Mouse (Mus musculus): Measurements from ENCODE around the gene Aprt. TPM values are rescaled to one million over a fixed set of nuclear protein-coding genes. Genes with fewer than 3 reads are reported as not detected.

The Aprt gene
- polyA plus RNA-seq, 1 experiment: 338 TPM

GRCm38 (mm10) chr8:122593240-122593639 is 16.5 kb upstream of the Aprt start:
- Histone ChIP-seq H3K9me3 (no peaks in the 10 kb centered on the region), H3K4me1 (peaks cover 42% of the 10 kb centered on the region), H3K4me3 (replicated peaks) (no peak overlapping the region), H3K36me3 (replicated peaks; ENCODE audit: low read length) (peaks cover 92% of the 10 kb centered on the region), H3K27me3 (replicated peaks) (peaks cover 8% of the 10 kb centered on the region)
- no peak for TF ChIP-seq FLI1 (IDR thresholded peaks at IDR 0.05; ENCODE audit: low read length)
- no peak for TF ChIP-seq GATA1 (IDR thresholded peaks at IDR 0.05; ENCODE audit: borderline replicate concordance, low read length)

DNA sequence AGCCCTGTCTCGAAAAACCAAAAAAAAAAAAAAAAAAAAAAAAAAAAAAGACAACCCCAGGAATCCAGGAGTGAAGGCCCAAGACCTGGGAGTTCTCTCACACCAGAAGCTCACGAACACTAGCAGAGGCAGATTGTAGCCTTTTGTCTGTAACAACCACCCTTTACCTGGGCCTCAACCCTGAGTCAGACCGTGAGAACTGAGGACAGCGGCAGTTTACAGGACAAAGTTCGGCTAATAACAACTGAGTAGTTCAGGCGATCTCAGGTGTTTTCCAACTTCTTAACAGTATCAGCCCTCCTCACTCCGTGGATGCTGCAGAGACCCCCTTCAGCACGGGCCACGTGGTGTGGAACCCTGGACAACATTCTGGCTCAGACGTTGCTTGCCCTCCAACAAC is 10.0 kb upstream of the Aprt start:
- Histone ChIP-seq H3K4me3 (replicated peaks) (no peak overlapping the region), H3K9me3 (no peaks in the 10 kb centered on the region), H3K4me1 (peaks cover 48% of the 10 kb centered on the region), H3K36me3 (replicated peaks; ENCODE audit: low read length) (peaks cover 67% of the 10 kb centered on the region), H3K27me3 (replicated peaks) (peaks cover 13% of the 10 kb centered on the region)
- no peak for TF ChIP-seq FLI1 (IDR thresholded peaks at IDR 0.05; ENCODE audit: low read length)
- no peak for TF ChIP-seq GATA1 (IDR thresholded peaks at IDR 0.05; ENCODE audit: borderline replicate concordance, low read length)

- H3K4me1 ChIP-seq: peaks cover 48% of the 10 kb centered on the region
- H3K36me3 ChIP-seq (replicated peaks; ENCODE audit: low read length): peaks cover 64% of the 10 kb centered on the region
- H3K9me3 ChIP-seq: no peaks in the 10 kb centered on the region
- peaks cover 14% of the 10 kb centered on the region for H3K27me3 ChIP-seq (replicated peaks)
- no peak for TF ChIP-seq FLI1 (IDR thresholded peaks at IDR 0.05; ENCODE audit: low read length)
- TF ChIP-seq GATA1 (IDR thresholded peaks at IDR 0.05; ENCODE audit: borderline replicate concordance, low read length): no peak
- H3K4me3 ChIP-seq (replicated peaks): no peak overlapping the region
Measured at GRCm38 (mm10) chr8:122586171-122586570, 9.5 kb upstream of the Aprt start.

- peaks cover 60% of the 10 kb centered on the region for H3K36me3 ChIP-seq (replicated peaks; ENCODE audit: low read length)
- H3K9me3 ChIP-seq: no peaks in the 10 kb centered on the region
- H3K4me3 ChIP-seq (replicated peaks): peak overlapping the region; percentile 83
- peaks cover 16% of the 10 kb centered on the region for H3K27me3 ChIP-seq (replicated peaks)
- peaks cover 51% of the 10 kb centered on the region for H3K4me1 ChIP-seq
- no peak for TF ChIP-seq FLI1 (IDR thresholded peaks at IDR 0.05; ENCODE audit: low read length)
Measured at GRCm38 (mm10) chr8:122585411-122585891, 8.7 kb upstream of the Aprt start.

DNA sequence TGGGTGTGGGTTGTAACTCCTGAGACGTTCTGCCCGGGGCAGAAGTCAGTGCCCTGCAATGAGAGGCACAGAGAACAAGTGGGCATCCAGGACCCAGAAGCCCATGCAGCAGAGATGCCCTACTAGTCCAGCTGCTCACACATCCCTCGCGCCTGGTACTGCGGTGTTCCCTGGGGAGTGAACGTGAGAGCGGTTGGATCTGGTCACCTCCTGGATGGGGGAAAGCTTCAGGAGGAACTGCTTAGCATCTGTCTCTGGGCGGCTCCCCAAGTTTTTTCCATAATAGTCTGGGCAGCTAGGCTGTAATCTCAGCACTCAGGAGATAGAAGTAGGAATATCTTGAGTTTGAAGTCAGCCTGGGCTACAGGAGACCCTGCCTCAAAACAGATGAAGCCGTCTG is 8.3 kb upstream of the Aprt start:
- peaks cover 57% of the 10 kb centered on the region for H3K36me3 ChIP-seq (replicated peaks; ENCODE audit: low read length)
- peak overlapping the region; percentile 83 for H3K4me3 ChIP-seq (replicated peaks)
- H3K27me3 ChIP-seq (replicated peaks): peaks cover 13% of the 10 kb centered on the region
- peaks cover 54% of the 10 kb centered on the region for H3K4me1 ChIP-seq
- H3K9me3 ChIP-seq: no peaks in the 10 kb centered on the region
- no peak for TF ChIP-seq GATA1 (IDR thresholded peaks at IDR 0.05; ENCODE audit: borderline replicate concordance, low read length)
- no peak for TF ChIP-seq FLI1 (IDR thresholded peaks at IDR 0.05; ENCODE audit: low read length)

- Histone ChIP-seq H3K27me3 (replicated peaks) (peaks cover 15% of the 10 kb centered on the region), H3K9me3 (no peaks in the 10 kb centered on the region), H3K36me3 (replicated peaks; ENCODE audit: low read length) (peaks cover 45% of the 10 kb centered on the region), H3K4me1 (peaks cover 59% of the 10 kb centered on the region), H3K4me3 (replicated peaks) (no peak overlapping the region)
- no peak for TF ChIP-seq GATA1 (IDR thresholded peaks at IDR 0.05; ENCODE audit: borderline replicate concordance, low read length)
- TF ChIP-seq FLI1 (IDR thresholded peaks at IDR 0.05; ENCODE audit: low read length): no peak
Measured at GRCm38 (mm10) chr8:122580926-122581325, 4.2 kb upstream of the Aprt start.

DNA sequence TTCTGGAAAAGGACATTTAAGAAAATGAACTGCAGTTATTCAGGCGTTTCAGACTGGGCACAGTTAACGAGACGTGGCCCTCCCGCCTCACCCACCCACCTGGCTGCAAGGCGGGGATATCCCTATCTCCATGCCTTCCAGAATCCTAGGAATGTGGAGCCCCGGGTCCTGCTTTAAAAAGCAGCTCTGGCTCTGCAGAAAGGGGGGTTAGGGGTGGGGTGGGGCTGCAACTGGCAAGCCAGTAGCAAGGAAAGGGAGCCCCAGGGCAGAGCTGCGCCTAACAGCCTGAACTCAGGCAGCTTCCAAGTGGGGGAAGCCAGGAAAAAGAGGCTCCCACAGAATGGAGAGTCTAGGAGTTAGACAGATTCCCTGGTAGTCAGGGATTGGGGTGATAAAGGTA is 2.5 kb upstream of the Aprt start:
- Histone ChIP-seq H3K36me3 (replicated peaks; ENCODE audit: low read length) (peaks cover 50% of the 10 kb centered on the region), H3K9me3 (no peaks in the 10 kb centered on the region), H3K4me3 (replicated peaks) (no peak overlapping the region), H3K4me1 (peaks cover 59% of the 10 kb centered on the region), H3K27me3 (replicated peaks) (peaks cover 13% of the 10 kb centered on the region)
- TF ChIP-seq FLI1 (IDR thresholded peaks at IDR 0.05; ENCODE audit: low read length) (no peak), GATA1 (IDR thresholded peaks at IDR 0.05; ENCODE audit: borderline replicate concordance, low read length) (no peak)

- no peak for TF ChIP-seq GATA1 (IDR thresholded peaks at IDR 0.05; ENCODE audit: borderline replicate concordance, low read length)
- no peak for TF ChIP-seq FLI1 (IDR thresholded peaks at IDR 0.05; ENCODE audit: low read length)
- peaks cover 6% of the 10 kb centered on the region for H3K27me3 ChIP-seq (replicated peaks)
- H3K4me1 ChIP-seq: peaks cover 56% of the 10 kb centered on the region
- no peaks in the 10 kb centered on the region for H3K9me3 ChIP-seq
- peak overlapping the region; percentile 98 for H3K4me3 ChIP-seq (replicated peaks)
- H3K36me3 ChIP-seq (replicated peaks; ENCODE audit: low read length): peaks cover 57% of the 10 kb centered on the region
Measured at GRCm38 (mm10) chr8:122577116-122577515, 407 bp upstream of the Aprt start.

GRCm38 (mm10) chr8:122575735-122576647 is 718 bp downstream of the Aprt start:
- Histone ChIP-seq H3K4me3 (replicated peaks) (peak overlapping the region; percentile 98), H3K9me3 (no peaks in the 10 kb centered on the region), H3K4me1 (peaks cover 62% of the 10 kb centered on the region), H3K27me3 (replicated peaks) (peaks cover 3% of the 10 kb centered on the region), H3K36me3 (replicated peaks; ENCODE audit: low read length) (peaks cover 63% of the 10 kb centered on the region)
- no peak for TF ChIP-seq FLI1 (IDR thresholded peaks at IDR 0.05; ENCODE audit: low read length)
- no peak for TF ChIP-seq GATA1 (IDR thresholded peaks at IDR 0.05; ENCODE audit: borderline replicate concordance, low read length)

DNA sequence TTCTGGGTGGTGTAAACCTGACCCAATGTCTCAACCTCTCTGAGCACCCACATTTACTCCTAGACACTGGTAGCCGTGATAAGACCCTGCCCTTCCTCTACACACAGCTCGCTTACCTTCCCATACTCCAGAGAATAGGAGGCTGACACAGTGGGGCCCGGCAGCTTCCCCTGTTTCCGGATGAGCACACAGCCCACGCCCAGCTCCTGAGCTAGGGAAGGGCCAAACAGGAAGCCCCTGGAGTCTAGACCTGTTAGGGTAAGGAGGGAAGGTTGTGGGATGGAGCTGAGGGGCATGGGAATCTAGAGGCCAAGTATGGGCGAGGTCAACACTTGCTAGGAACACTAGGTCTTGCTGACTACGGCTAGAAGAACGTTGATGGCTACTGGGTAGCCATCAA is 1.4 kb downstream of the Aprt start:
- Histone ChIP-seq H3K4me1 (peaks cover 59% of the 10 kb centered on the region), H3K4me3 (replicated peaks) (peak overlapping the region; percentile 98), H3K9me3 (no peaks in the 10 kb centered on the region), H3K27me3 (replicated peaks) (peaks cover 2% of the 10 kb centered on the region), H3K36me3 (replicated peaks; ENCODE audit: low read length) (peaks cover 68% of the 10 kb centered on the region)
- no peak for TF ChIP-seq FLI1 (IDR thresholded peaks at IDR 0.05; ENCODE audit: low read length)
- TF ChIP-seq GATA1 (IDR thresholded peaks at IDR 0.05; ENCODE audit: borderline replicate concordance, low read length): no peak

Data from megakaryocyte, embryonic 14.5 days (primary cell).